Mouse (Mus musculus) heart, postnatal 0 days (tissue): ENCODE measurements at regions not wholly inside any gene's neighbourhood (a gene's known extent, or its start where the extent isn't known, plus 50 kb on each side); places are given as distances from the start of the nearest gene placed in this dataset.
A peak's percentile ranks its signal among the peaks of the same experiment; 100 is the strongest.

Experiments
- ATAC-seq: fragments of 200-750 bp; cut with Nextera tagmentation; 2 replicates; pipeline ENCODE4 v1.8.0; 2017; ENCODE audit warnings: low read depth, moderate number of reproducible peaks, moderate library complexity; ENCODE audit not compliant: insufficient read depth
- DNase-seq: peaks from one replicate; pipeline ENCODE4 v3.0.0-alpha.2; 2016; ENCODE audit warnings: low spot score
- H3K27ac ChIP-seq: fragments of 300-500 bp; sonication (generic); 2 replicates; pipeline ENCODE4 v1.5.1; 2014; ENCODE audit warnings: low read depth, mild to moderate bottlenecking
- H3K27me3 ChIP-seq: fragments of 300-500 bp; sonication (generic); 2 replicates; pipeline ENCODE4 v1.6.1; 2014; ENCODE audit warnings: low read length, mixed read lengths; ENCODE audit not compliant: control insufficient read depth, insufficient read depth
- H3K36me3 ChIP-seq: fragments of 300-500 bp; sonication (generic); replicated peaks from 2 replicates; pipeline ENCODE4 v1.6.1; 2014; ENCODE audit warnings: low read length, mixed read lengths; ENCODE audit not compliant: control insufficient read depth, insufficient read depth
- H3K4me1 ChIP-seq: fragments of 300-500 bp; sonication (generic); 2 replicates; pipeline ENCODE4 v1.6.1; 2014; ENCODE audit warnings: antibody characterized with exemption; ENCODE audit not compliant: control insufficient read depth, insufficient read depth
- H3K4me2 ChIP-seq: fragments of 300-500 bp; sonication (generic); 2 replicates; pipeline ENCODE4 v1.6.1; 2014; ENCODE audit warnings: low read depth, mild to moderate bottlenecking, low read length, moderate library complexity
- H3K4me3 ChIP-seq: fragments of 300-500 bp; sonication (generic); 2 replicates; pipeline ENCODE4 v1.5.1; 2014; ENCODE audit warnings: low read depth, low read length
- H3K9ac ChIP-seq: fragments of 300-500 bp; sonication (generic); replicated peaks from 2 replicates; pipeline ENCODE4 v1.6.1; 2014; ENCODE audit warnings: low read depth, low read length, mixed read lengths
- H3K9me3 ChIP-seq: fragments of 300-500 bp; sonication (generic); replicated peaks from 2 replicates; pipeline ENCODE4 v1.6.1; 2016; ENCODE audit warnings: low read length; ENCODE audit not compliant: control insufficient read depth
- CTCF ChIP-seq: IDR thresholded peaks from 2 replicates; pipeline ENCODE4 v1.5.1; 2016; ENCODE audit warnings: antibody characterized with exemption, control low read depth, low read depth
- EP300 ChIP-seq: IDR thresholded peaks from 2 replicates; pipeline ENCODE4 v1.6.1; 2016; ENCODE audit warnings: antibody characterized with exemption, low read depth
- WGBS: fragments of 180-500 bp; shearing (Covaris S2); extraction: QIAGEN DNeasy Blood & Tissue Kit; methylation state at CpG from one replicate; pipeline ENCODE4 v1.1.7; 2014; 5-methylcytosine and 5-hydroxymethylcytosine counted together

DNA sequence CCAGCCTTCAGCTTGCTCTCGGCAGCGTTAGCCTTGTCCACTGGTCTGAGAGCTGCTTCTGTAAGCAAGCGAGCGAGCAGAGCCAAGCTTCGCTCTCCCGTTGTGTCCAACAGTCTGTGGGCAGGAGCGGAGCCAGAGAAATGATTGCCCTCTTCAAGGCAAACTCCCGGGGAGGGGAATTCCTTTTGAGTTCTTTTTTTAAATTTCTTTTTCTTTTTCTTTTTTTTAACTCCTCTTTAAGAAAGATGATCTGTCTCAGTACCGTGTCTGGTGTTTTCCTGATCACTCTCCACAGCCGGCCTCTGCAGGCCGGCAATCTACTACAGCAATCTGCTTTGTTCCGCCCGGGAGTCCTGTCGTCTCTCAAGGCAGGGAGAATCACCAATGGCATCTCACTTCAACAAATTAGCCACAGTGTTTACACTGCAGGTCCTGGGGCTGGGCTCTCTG, 170.6 kb upstream of the Hmga2 start:
- H3K4me3 ChIP-seq, result peak overlapping the region; percentile 20; the same call in 1 of the 2 replicates
- WGBS, result 16% methylated on average over 14 of the region's 14 CpGs

DNA sequence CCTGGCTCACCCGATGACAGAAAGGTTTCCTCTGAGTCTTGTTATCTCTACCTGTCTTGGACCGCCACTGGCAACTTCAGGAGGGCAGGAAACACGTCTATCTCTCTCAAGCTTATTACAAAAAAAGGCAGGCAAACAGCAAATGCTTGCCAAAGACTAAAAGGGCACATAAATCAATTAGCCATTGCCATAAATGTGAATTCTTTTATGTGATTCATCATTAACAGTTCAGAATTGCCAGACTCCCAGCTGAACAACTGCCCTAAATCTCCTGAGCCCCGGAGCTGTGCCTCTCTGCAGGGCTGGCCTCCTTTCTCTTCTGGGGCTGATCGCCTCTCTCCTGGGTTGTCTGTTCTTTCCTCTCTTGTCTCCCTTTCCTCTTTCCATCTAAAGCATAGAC, 164.6 kb upstream of the Hmga2 start:
- Histone ChIP-seq H3K4me1 (no peaks in the 10 kb centered on the region), H3K9me3 (no peaks in the 10 kb centered on the region), H3K27me3 (no peaks in the 10 kb centered on the region), H3K4me3 (no peak overlapping the region), H3K4me2 (no peak overlapping the region), H3K36me3 (no peaks in the 10 kb centered on the region), H3K9ac (no peak overlapping the region), H3K27ac (no peak overlapping the region)
- 24% methylated on average over 5 of the region's 5 CpGs for WGBS
- no peak for DNase-seq
- TF ChIP-seq EP300, result no peak
- TF ChIP-seq CTCF, result no peak
- ATAC-seq, result no peak

More for the DNA sequence above, 170.6 kb upstream of the Hmga2 start:
- Histone ChIP-seq H3K9me3 (peaks cover 3% of the 10 kb centered on the region; the same call in 1 of the 2 replicates), H3K27me3 (no peaks in the 10 kb centered on the region), H3K4me1 (no peaks in the 10 kb centered on the region), H3K9ac (no peak overlapping the region), H3K27ac (no peak overlapping the region), H3K36me3 (no peaks in the 10 kb centered on the region), H3K4me2 (peak overlapping the region; percentile 42)
- ATAC-seq, result 0 out of 2 replicates have a peak, but pooled peaks have one; percentile 39
- DNase-seq, result peak; percentile 41
- TF ChIP-seq EP300 (no peak), CTCF (no peak)

DNA sequence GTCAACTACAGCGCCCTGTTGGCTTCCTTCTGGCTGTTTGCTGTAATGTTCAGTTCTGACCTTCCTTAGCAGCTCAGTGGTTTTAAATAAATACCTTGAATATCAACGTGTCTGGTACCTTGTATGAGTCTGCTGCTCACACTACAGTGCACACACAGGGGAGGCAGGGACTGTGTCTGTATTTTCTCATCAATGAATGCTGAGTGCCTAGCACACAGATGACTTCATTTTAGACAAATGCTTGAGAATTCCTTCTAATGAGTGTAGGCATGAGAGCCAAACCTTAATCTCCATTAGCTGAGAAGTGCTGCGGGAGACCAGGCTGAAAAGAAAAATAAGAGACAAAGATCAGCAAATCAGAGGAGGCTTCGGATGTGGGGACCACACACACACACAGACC, 162.0 kb upstream of the Hmga2 start:
- ATAC-seq, result no peak
- Histone ChIP-seq H3K4me3 (no peak overlapping the region), H3K4me1 (no peaks in the 10 kb centered on the region), H3K27me3 (no peaks in the 10 kb centered on the region), H3K9me3 (no peaks in the 10 kb centered on the region), H3K27ac (no peak overlapping the region), H3K36me3 (no peaks in the 10 kb centered on the region), H3K4me2 (no peak overlapping the region), H3K9ac (no peak overlapping the region)
- DNase-seq, result no peak
- whole genome bisulfite sequencing, result 57% methylated on average over 4 of the region's 4 CpGs
- no peak for TF ChIP-seq CTCF
- no peak for TF ChIP-seq EP300

GRCm38 (mm10) chr10:120635818-120636543, 159.7 kb upstream of the Hmga2 start:
- no peak for TF ChIP-seq CTCF
- TF ChIP-seq EP300, result no peak
- no peak overlapping the region for H3K4me2 ChIP-seq
- no peak overlapping the region for H3K4me3 ChIP-seq
- no peak overlapping the region for H3K27ac ChIP-seq
- WGBS, result 39% methylated on average over 21 of the region's 21 CpGs
- H3K9ac ChIP-seq, result no peak overlapping the region
- peak; percentile 33 for ATAC-seq
- no peaks in the 10 kb centered on the region for H3K9me3 ChIP-seq
- DNase-seq, result peak; percentile 20
- no peaks in the 10 kb centered on the region for H3K27me3 ChIP-seq
- no peaks in the 10 kb centered on the region for H3K36me3 ChIP-seq
- H3K4me1 ChIP-seq, result no peaks in the 10 kb centered on the region

GRCm38 (mm10) chr10:120635194-120635593, 158.9 kb upstream of the Hmga2 start:
- Histone ChIP-seq H3K36me3 (no peaks in the 10 kb centered on the region), H3K4me3 (no peak overlapping the region), H3K4me1 (no peaks in the 10 kb centered on the region), H3K9me3 (no peaks in the 10 kb centered on the region), H3K27ac (no peak overlapping the region), H3K4me2 (no peak overlapping the region), H3K27me3 (no peaks in the 10 kb centered on the region), H3K9ac (no peak overlapping the region)
- TF ChIP-seq CTCF, result no peak
- no peak for TF ChIP-seq EP300
- WGBS, result 59% methylated on average over 5 of the region's 5 CpGs
- DNase-seq (no peak), ATAC-seq (no peak)

- Histone ChIP-seq H3K9me3 (no peaks in the 10 kb centered on the region), H3K4me3 (no peak overlapping the region), H3K27ac (no peak overlapping the region), H3K4me2 (no peak overlapping the region), H3K9ac (no peak overlapping the region), H3K4me1 (no peaks in the 10 kb centered on the region), H3K27me3 (no peaks in the 10 kb centered on the region), H3K36me3 (no peaks in the 10 kb centered on the region)
- 58% methylated on average over 2 of the region's 2 CpGs for WGBS
- no peak for TF ChIP-seq CTCF
- no peak for TF ChIP-seq EP300
- no peak for DNase-seq
- ATAC-seq, result no peak
Measured at GRCm38 (mm10) chr10:120632071-120632470, 155.8 kb upstream of the Hmga2 start.
